Comparison of ENCODE assay signal across 18 mouse cellular contexts in the genomic region with DNA sequence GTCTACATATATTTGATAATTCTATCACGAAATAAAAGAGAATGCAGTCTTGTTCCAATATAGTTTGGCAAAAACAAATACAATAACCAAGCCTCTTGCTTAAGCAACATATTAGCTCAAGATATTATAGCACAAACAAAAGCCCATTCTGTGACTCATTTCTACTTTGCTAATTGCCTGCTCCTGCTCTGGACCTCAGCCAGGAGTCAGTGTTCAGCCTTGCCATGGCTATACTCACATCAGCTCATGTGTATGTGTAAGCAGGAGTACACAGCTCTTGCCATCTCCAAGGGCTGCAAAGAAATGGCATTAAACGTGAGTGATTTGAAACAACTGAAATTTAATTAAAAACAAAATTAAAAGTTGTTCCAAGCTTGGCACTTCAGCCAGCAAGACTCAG.
A peak's percentile ranks its signal among the peaks of the same experiment; 100 is the strongest.
DNase-seq lines count a peak whose midpoint lies in the region; ATAC-seq and TF ChIP-seq lines count a peak whose summit lies in the region.
"Had no signal": no experiment of that assay in that cellular context is flagged by ENCODE, and none has a peak within 500 bp of the region (broad histone marks: within the 10 kb centered on the region; RNA-seq: fewer than 3 reads in every experiment).

No protein-coding gene starts in this region.

- TF ChIP-seq CTCF in midbrain, postnatal 0 days (IDR thresholded peaks at IDR 0.05) = no peak; the same call in 1 of the 2 replicates
- TF ChIP-seq CTCF in stomach, postnatal 0 days (IDR thresholded peaks at IDR 0.05; ENCODE audit: low read depth) = peak; percentile 15; the same call in 1 of the 2 replicates

- no peaks in the 10 kb centered on the region for H3K36me3 ChIP-seq in forebrain, embryonic 14.5 days (ENCODE audit: control insufficient read depth, insufficient read depth, low read length)
- H3K36me3 ChIP-seq in forebrain, embryonic 15.5 days = no peaks in the 10 kb centered on the region
- no peaks in the 10 kb centered on the region for H3K36me3 ChIP-seq in midbrain, postnatal 0 days (ENCODE audit: insufficient read depth, low read length)
- no peaks in the 10 kb centered on the region for H3K36me3 ChIP-seq in midbrain, embryonic 10.5 days
- H3K36me3 ChIP-seq in stomach, postnatal 0 days (ENCODE audit: control insufficient read depth, insufficient read depth, low read length) = no peaks in the 10 kb centered on the region
- H3K36me3 ChIP-seq: limb, embryonic 15.5 days; midbrain, embryonic 12.5 days; neural tube, embryonic 12.5 days had no signal

- no peaks in the 10 kb centered on the region for H3K9me3 ChIP-seq in forebrain, embryonic 14.5 days (replicated peaks; ENCODE audit: control insufficient read depth, low read length)
- H3K9me3 ChIP-seq in forebrain, embryonic 15.5 days = no peaks in the 10 kb centered on the region
- no peaks in the 10 kb centered on the region for H3K9me3 ChIP-seq in midbrain, postnatal 0 days (ENCODE audit: low read length)
- H3K9me3 ChIP-seq in midbrain, embryonic 10.5 days (replicated peaks) = no peaks in the 10 kb centered on the region
- H3K9me3 ChIP-seq in stomach, postnatal 0 days (ENCODE audit: control insufficient read depth, low read length) = no peaks in the 10 kb centered on the region
- H3K9me3 ChIP-seq: limb, embryonic 15.5 days; midbrain, embryonic 12.5 days; neural tube, embryonic 12.5 days had no signal

- H3K4me3 ChIP-seq in forebrain, embryonic 14.5 days (ENCODE audit: low read depth, low read length) = no peak overlapping the region
- no peak overlapping the region for H3K4me3 ChIP-seq in forebrain, embryonic 15.5 days
- H3K4me3 ChIP-seq in midbrain, postnatal 0 days (ENCODE audit: low read depth, low read length) = no peak overlapping the region
- no peak overlapping the region for H3K4me3 ChIP-seq in midbrain, embryonic 10.5 days
- no peak overlapping the region for H3K4me3 ChIP-seq in stomach, postnatal 0 days (ENCODE audit: low read depth, low read length)
- H3K4me3 ChIP-seq: heart, adult 2 months; layer of hippocampus, adult 2 months; limb, embryonic 15.5 days; midbrain, embryonic 12.5 days; neural tube, embryonic 12.5 days had no signal

- no peak for TF ChIP-seq EP300 in stomach, postnatal 0 days (optimal IDR thresholded peaks at IDR 0.05)

- no peaks in the 10 kb centered on the region for H3K4me1 ChIP-seq in forebrain, embryonic 14.5 days (ENCODE audit: control insufficient read depth, insufficient read depth, low read length)
- H3K4me1 ChIP-seq in forebrain, embryonic 15.5 days = no peaks in the 10 kb centered on the region
- no peaks in the 10 kb centered on the region for H3K4me1 ChIP-seq in midbrain, postnatal 0 days (ENCODE audit: insufficient read depth, low read length)
- no peaks in the 10 kb centered on the region for H3K4me1 ChIP-seq in midbrain, embryonic 10.5 days
- H3K4me1 ChIP-seq in stomach, postnatal 0 days (replicated peaks; ENCODE audit: control insufficient read depth, insufficient read depth) = no peaks in the 10 kb centered on the region
- H3K4me1 ChIP-seq: limb, embryonic 15.5 days; midbrain, embryonic 12.5 days; neural tube, embryonic 12.5 days had no signal

- H3K4me2 ChIP-seq in forebrain, embryonic 14.5 days (ENCODE audit: low read length) = no peak overlapping the region
- H3K4me2 ChIP-seq in forebrain, embryonic 15.5 days (replicated peaks) = no peak overlapping the region
- H3K4me2 ChIP-seq in midbrain, postnatal 0 days (ENCODE audit: low read depth, low read length, poor library complexity, severe bottlenecking) = no peak overlapping the region
- H3K4me2 ChIP-seq in stomach, postnatal 0 days (replicated peaks; ENCODE audit: low read depth) = no peak overlapping the region
- H3K4me2 ChIP-seq: limb, embryonic 15.5 days; midbrain, embryonic 12.5 days; neural tube, embryonic 12.5 days had no signal

- no peak overlapping the region for H3K27ac ChIP-seq in forebrain, embryonic 14.5 days (ENCODE audit: low read depth, low read length)
- no peak overlapping the region for H3K27ac ChIP-seq in forebrain, embryonic 15.5 days (replicated peaks)
- no peak overlapping the region for H3K27ac ChIP-seq in midbrain, postnatal 0 days (ENCODE audit: low read depth, low read length)
- no peak overlapping the region for H3K27ac ChIP-seq in midbrain, embryonic 10.5 days (replicated peaks)
- no peak overlapping the region for H3K27ac ChIP-seq in stomach, postnatal 0 days (replicated peaks)
- H3K27ac ChIP-seq: heart, adult 2 months; layer of hippocampus, adult 2 months; limb, embryonic 15.5 days; midbrain, embryonic 12.5 days; neural tube, embryonic 12.5 days had no signal

- 37% methylated on average over 2 of the region's 2 CpGs for WGBS in forebrain, embryonic 14.5 days
- 33% methylated on average over 2 of the region's 2 CpGs for WGBS in forebrain, embryonic 15.5 days
- 76% methylated on average over 2 of the region's 2 CpGs for WGBS in midbrain, postnatal 0 days
- 81% methylated on average over 2 of the region's 2 CpGs for WGBS in midbrain, embryonic 10.5 days
- 66% methylated on average over 2 of the region's 2 CpGs for WGBS in stomach, postnatal 0 days

- H3K9ac ChIP-seq in forebrain, embryonic 14.5 days (ENCODE audit: low read length) = no peak overlapping the region
- no peak overlapping the region for H3K9ac ChIP-seq in forebrain, embryonic 15.5 days (replicated peaks)
- H3K9ac ChIP-seq in midbrain, postnatal 0 days (replicated peaks; ENCODE audit: low read length, poor library complexity, severe bottlenecking) = no peak overlapping the region
- H3K9ac ChIP-seq in stomach, postnatal 0 days (ENCODE audit: low read length) = no peak overlapping the region
- H3K9ac ChIP-seq: limb, embryonic 15.5 days; midbrain, embryonic 12.5 days; neural tube, embryonic 12.5 days had no signal

- peak; percentile 62 for DNase-seq in forebrain, embryonic 14.5 days (ENCODE audit: low spot score)
- DNase-seq in midbrain, postnatal 0 days (ENCODE audit: low spot score) = peak; percentile 38
- no peak for DNase-seq in midbrain, embryonic 10.5 days (ENCODE audit: low spot score)
- DNase-seq in cerebellum, adult 9-10 months = peak; percentile 44
- no peak for DNase-seq in stomach, postnatal 0 days (ENCODE audit: low spot score)
- no peak for DNase-seq in layer of hippocampus, adult 9-11 months
- DNase-seq: B cell, adult 2 months; embryo, embryonic 11 days; heart, adult 2 months; heart, postnatal 10 days; lung, adult 18-20 months; lung, postnatal 36 days; thymus, postnatal 25 days had no signal

- no peaks in the 10 kb centered on the region for H3K27me3 ChIP-seq in forebrain, embryonic 14.5 days (replicated peaks; ENCODE audit: control insufficient read depth, insufficient read depth, low read length)
- no peaks in the 10 kb centered on the region for H3K27me3 ChIP-seq in forebrain, embryonic 15.5 days
- no peaks in the 10 kb centered on the region for H3K27me3 ChIP-seq in midbrain, postnatal 0 days (ENCODE audit: insufficient read depth, low read length)
- H3K27me3 ChIP-seq in midbrain, embryonic 10.5 days (ENCODE audit: low read depth, poor library complexity, severe bottlenecking) = no peaks in the 10 kb centered on the region
- H3K27me3 ChIP-seq in stomach, postnatal 0 days (ENCODE audit: control insufficient read depth, insufficient read depth, low read length) = no peaks in the 10 kb centered on the region
- H3K27me3 ChIP-seq: limb, embryonic 15.5 days; midbrain, embryonic 12.5 days; neural tube, embryonic 12.5 days had no signal

- ATAC-seq in forebrain, embryonic 14.5 days = peak; percentile 66
- ATAC-seq in forebrain, embryonic 15.5 days (replicated peaks) = no peak; the same call in 1 of the 2 replicates
- no peak for ATAC-seq in midbrain, postnatal 0 days (ENCODE audit: low FRiP score)
- ATAC-seq in stomach, postnatal 0 days (ENCODE audit: low FRiP score, low TSS enrichment) = no peak

Comparison
In these comparisons a context has a peak if more than half of its experiments do, and no peak if none do; other contexts are left out.
1. DNase-seq: peak in forebrain, embryonic 14.5 days (single experiment), midbrain, postnatal 0 days (single experiment) and cerebellum, adult 9-10 months (single experiment); none in midbrain, embryonic 10.5 days (single experiment), stomach, postnatal 0 days (single experiment) and layer of hippocampus, adult 9-11 months (single experiment).